Mouse (Mus musculus) liver, embryonic 14.5 days (tissue): ENCODE data around the gene Mbnl2. TPM values are rescaled to one million over a fixed set of nuclear protein-coding genes. Genes with fewer than 3 reads are reported as not detected.

Experiments
- ATAC-seq: fragments of 200-750 bp; cut with Nextera tagmentation; 2 replicates; pipeline ENCODE4 v1.8.0; 2017; ENCODE audit warnings: moderate number of reproducible peaks, mild to moderate bottlenecking, moderate library complexity; ENCODE audit not compliant: insufficient read depth
- DNase-seq, 3 experiments: peaks; one replicate each; pipeline ENCODE4 v3.0.0-alpha.2; 2012 to 2013; ENCODE audit warnings: low read depth in 3 of 3, low spot score in 3 of 3
- H3K27ac ChIP-seq: fragments of 300-500 bp; sonication (generic); 2 replicates; pipeline ENCODE4 v1.5.1; 2014; ENCODE audit warnings: moderate library complexity, mild to moderate bottlenecking, control low read depth, inconsistent platforms
- H3K27me3 ChIP-seq: fragments of 300-500 bp; sonication (generic); 2 replicates; pipeline ENCODE4 v1.6.1; 2014; ENCODE audit warnings: mild to moderate bottlenecking, low read length, moderate library complexity; ENCODE audit not compliant: control insufficient read depth, insufficient read depth
- H3K36me3 ChIP-seq: fragments of 300-500 bp; sonication (generic); replicated peaks from 2 replicates; pipeline ENCODE4 v1.6.1; 2014; ENCODE audit warnings: low read depth; ENCODE audit not compliant: control insufficient read depth, insufficient read depth
- H3K4me1 ChIP-seq, 2 experiments: fragments of 200-500 bp in 1 of 2; fragments of 300-500 bp in 1 of 2; sonication (generic) in 1 of 2; replicated peaks; 2 replicates each; pipeline ENCODE4 v1.6.1; 2012 to 2014; ENCODE audit warnings: antibody characterized with exemption in 1 of 2, inconsistent platforms in 1 of 2, low read length in 1 of 2; ENCODE audit not compliant: control insufficient read depth in 2 of 2, insufficient read depth in 2 of 2
- H3K4me2 ChIP-seq: fragments of 300-500 bp; sonication (generic); 2 replicates; pipeline ENCODE4 v1.6.1; 2014; ENCODE audit warnings: low read depth, mild to moderate bottlenecking, control low read depth, moderate library complexity
- H3K4me3 ChIP-seq, 2 experiments: fragments of 200-500 bp in 1 of 2; fragments of 300-500 bp in 1 of 2; sonication (generic) in 1 of 2; 2 replicates each; pipeline ENCODE4 v1.5.1; 2012 to 2014; ENCODE audit warnings: low read depth in 2 of 2, low read length in 2 of 2, mild to moderate bottlenecking in 2 of 2, control low read depth in 1 of 2, inconsistent platforms in 1 of 2, moderate library complexity in 1 of 2; ENCODE audit not compliant: insufficient read depth in 1 of 2
- H3K9ac ChIP-seq: fragments of 300-500 bp; sonication (generic); replicated peaks from 2 replicates; pipeline ENCODE4 v1.6.1; 2014; ENCODE audit warnings: mild to moderate bottlenecking, control low read depth, moderate library complexity
- H3K9me3 ChIP-seq: fragments of 300-500 bp; sonication (generic); 2 replicates; pipeline ENCODE4 v1.6.1; 2016; ENCODE audit warnings: low read length, mixed read lengths; ENCODE audit not compliant: control insufficient read depth
- CTCF ChIP-seq: IDR thresholded peaks from 2 replicates; pipeline ENCODE4 v1.5.1; 2016; ENCODE audit warnings: antibody characterized with exemption, low read depth, control low read depth
- EP300 ChIP-seq: IDR thresholded peaks from 2 replicates; pipeline ENCODE4 v1.6.1; 2016; ENCODE audit warnings: antibody characterized with exemption, low read depth
- WGBS: fragments of 180-500 bp; shearing (Covaris S2); extraction: QIAGEN DNeasy Blood & Tissue Kit; methylation state at CpG from one replicate; pipeline ENCODE4 v1.1.7; 2014; ENCODE audit not compliant: insufficient replicate concordance; 5-methylcytosine and 5-hydroxymethylcytosine counted together
- polyA plus RNA-seq, 2 experiments: library from polyadenylated mRNA; depleted of rRNA in 1 of 2; stranded (reverse) in 1 of 2; unstranded in 1 of 2; fragments of >200 nt; fragmentation: Nextera tagmentation in 1 of 2; extraction: Ambion mirVana in 1 of 2; gene quantifications; 2 replicates each; pipeline versions ENCODE4 v1.2.1 to v1.2.3; 2012 to 2014

Mbnl2 gene
- polyA plus RNA-seq, 2 experiments: 6.5 to 13.5 TPM

GRCm38 (mm10) chr14:120432773-120433172, 157.3 kb downstream of the Mbnl2 start:
- TF ChIP-seq EP300: no peak
- no peak for TF ChIP-seq CTCF
- Histone ChIP-seq H3K36me3 (no peaks in the 10 kb centered on the region), H3K4me1 (no peaks in the 10 kb centered on the region), H3K4me2 (no peak overlapping the region), H3K4me3 (no peak overlapping the region), H3K27me3 (no peaks in the 10 kb centered on the region), H3K9me3 (no peaks in the 10 kb centered on the region), H3K27ac (no peak overlapping the region), H3K9ac (no peak overlapping the region)
- ATAC-seq: no peak
- DNase-seq: no peak

DNA sequence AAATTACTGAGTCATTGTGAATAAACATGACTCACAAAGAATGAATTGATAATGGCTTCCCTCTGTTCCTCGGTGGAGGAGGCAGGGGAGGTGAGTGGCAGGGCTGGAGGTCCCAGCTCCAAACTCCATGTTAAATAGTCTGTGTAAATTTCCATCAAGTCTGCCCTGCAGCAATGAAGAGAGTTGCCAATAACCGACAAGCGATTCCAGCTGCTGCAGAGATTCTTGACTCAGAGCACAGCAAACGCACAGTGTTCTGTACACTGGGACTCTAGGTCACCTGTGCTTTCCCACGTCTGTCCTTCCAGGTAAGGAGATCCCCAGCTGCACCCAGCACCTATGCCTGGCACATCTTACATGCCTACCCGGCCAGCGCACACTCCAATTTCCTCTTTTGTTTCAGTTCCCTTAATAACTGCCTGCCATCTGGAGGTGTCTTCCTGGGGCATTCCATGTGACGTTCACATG, 158.5 kb downstream of the Mbnl2 start:
- no peaks in the 10 kb centered on the region for H3K36me3 ChIP-seq
- H3K4me3 ChIP-seq: no peak overlapping the region
- H3K27me3 ChIP-seq: no peaks in the 10 kb centered on the region
- no peak overlapping the region for H3K27ac ChIP-seq
- 54% methylated on average over 8 of the region's 8 CpGs for WGBS
- H3K4me1 ChIP-seq: no peaks in the 10 kb centered on the region
- ATAC-seq (no peak), DNase-seq (no peak)
- no peak for TF ChIP-seq EP300
- no peak for TF ChIP-seq CTCF
- H3K9ac ChIP-seq: no peak overlapping the region
- no peaks in the 10 kb centered on the region for H3K9me3 ChIP-seq
- H3K4me2 ChIP-seq: no peak overlapping the region

DNA sequence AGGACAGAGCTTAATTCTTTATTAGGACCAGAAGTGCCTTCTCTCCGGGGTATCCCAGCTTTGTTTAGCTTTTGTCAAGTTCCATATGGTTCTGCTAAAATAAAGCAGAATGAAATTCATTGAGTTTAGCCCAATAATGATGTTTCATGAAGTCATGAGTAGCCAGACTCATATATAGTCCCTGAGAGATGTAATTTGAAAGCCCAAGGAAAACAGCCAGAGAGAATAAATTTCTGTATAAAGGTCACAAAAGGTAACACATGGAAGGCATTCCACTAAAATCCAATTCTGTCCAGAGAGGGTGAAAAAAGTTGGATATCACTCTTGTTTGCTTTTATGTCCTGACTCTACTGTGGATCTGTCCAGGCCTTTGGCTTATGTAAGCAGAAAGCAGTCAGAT, 159.4 kb downstream of the Mbnl2 start:
- Histone ChIP-seq H3K27me3 (no peaks in the 10 kb centered on the region), H3K36me3 (no peaks in the 10 kb centered on the region), H3K4me1 (no peaks in the 10 kb centered on the region), H3K9me3 (no peaks in the 10 kb centered on the region), H3K4me2 (no peak overlapping the region), H3K27ac (no peak overlapping the region), H3K4me3 (no peak overlapping the region), H3K9ac (no peak overlapping the region)
- WGBS: 63% methylated on average over 1 of the region's 1 CpGs
- DNase-seq (no peak), ATAC-seq (no peak)
- TF ChIP-seq EP300: no peak
- TF ChIP-seq CTCF: no peak

- H3K36me3 ChIP-seq: no peaks in the 10 kb centered on the region
- H3K9me3 ChIP-seq: no peaks in the 10 kb centered on the region
- H3K4me3 ChIP-seq: no peak overlapping the region
- ATAC-seq (no peak), DNase-seq (no peak)
- H3K4me2 ChIP-seq: no peak overlapping the region
- H3K4me1 ChIP-seq: no peaks in the 10 kb centered on the region
- no peaks in the 10 kb centered on the region for H3K27me3 ChIP-seq
- no peak overlapping the region for H3K27ac ChIP-seq
- TF ChIP-seq CTCF (no peak), EP300 (no peak)
- H3K9ac ChIP-seq: no peak overlapping the region
Observed at GRCm38 (mm10) chr14:120440716-120441115, 165.2 kb downstream of the Mbnl2 start.

DNA sequence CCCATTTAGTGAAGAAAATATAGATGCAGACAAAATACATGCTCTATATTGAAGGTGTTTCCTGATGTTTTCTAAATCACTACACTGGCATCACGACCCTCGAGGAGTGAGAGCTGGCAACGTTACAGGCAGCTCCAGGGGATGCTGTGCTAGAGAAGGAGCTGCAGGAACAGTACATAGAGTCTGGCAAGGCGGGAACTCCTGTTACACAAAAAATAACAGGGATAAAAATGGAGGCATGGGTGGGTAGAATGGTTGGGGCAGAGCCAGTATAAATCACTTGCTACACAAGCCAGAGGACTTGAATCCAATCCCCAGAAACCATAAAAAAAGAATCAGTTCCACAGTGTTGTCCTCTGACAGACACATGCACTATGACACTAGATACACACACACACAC, 165.8 kb downstream of the Mbnl2 start:
- 59% methylated on average over 4 of the region's 4 CpGs for WGBS
- ATAC-seq (no peak), DNase-seq (no peak)
- no peaks in the 10 kb centered on the region for H3K27me3 ChIP-seq
- H3K9me3 ChIP-seq: no peaks in the 10 kb centered on the region
- no peaks in the 10 kb centered on the region for H3K36me3 ChIP-seq
- no peak overlapping the region for H3K9ac ChIP-seq
- no peaks in the 10 kb centered on the region for H3K4me1 ChIP-seq
- no peak overlapping the region for H3K4me2 ChIP-seq
- no peak overlapping the region for H3K4me3 ChIP-seq
- H3K27ac ChIP-seq: no peak overlapping the region
- no peak for TF ChIP-seq CTCF

DNA sequence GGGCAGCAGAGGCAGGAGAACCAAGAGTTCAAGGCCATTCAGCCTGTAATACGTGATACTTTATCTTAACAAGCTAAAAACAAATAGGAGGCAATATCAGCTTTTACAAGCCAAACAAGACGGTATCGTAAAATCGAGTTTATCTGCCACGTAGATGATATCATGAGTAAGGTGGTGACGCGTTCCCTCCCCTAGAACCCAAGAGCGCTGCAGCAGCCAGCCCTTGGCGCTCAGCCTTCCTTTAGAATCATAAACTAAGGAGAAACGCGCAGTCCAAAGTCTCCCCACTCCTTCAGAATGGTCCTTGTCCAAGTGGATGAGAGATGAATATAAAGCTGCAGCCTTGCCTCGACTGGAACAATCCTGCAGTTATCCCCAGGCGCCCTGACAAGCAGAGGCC, 166.4 kb downstream of the Mbnl2 start:
- TF ChIP-seq CTCF (no peak), EP300 (no peak)
- WGBS: 76% methylated on average over 13 of the region's 13 CpGs
- no peaks in the 10 kb centered on the region for H3K9me3 ChIP-seq
- H3K4me1 ChIP-seq: no peaks in the 10 kb centered on the region
- H3K27me3 ChIP-seq: no peaks in the 10 kb centered on the region
- no peak overlapping the region for H3K9ac ChIP-seq
- no peak overlapping the region for H3K4me2 ChIP-seq
- H3K4me3 ChIP-seq: no peak overlapping the region
- H3K36me3 ChIP-seq: no peaks in the 10 kb centered on the region
- ATAC-seq: no peak
- no peak for DNase-seq
- no peak overlapping the region for H3K27ac ChIP-seq
